Comparison of ENCODE assay signal across 8 mouse cellular contexts in genomic region chr6:116192809-116193311, GRCm38 (mm10). TPM values are rescaled to one million over a fixed set of nuclear protein-coding genes. Genes with fewer than 3 reads are reported as not detected.
DNase-seq lines count a peak whose midpoint lies in the region; ATAC-seq lines count a peak whose summit lies in the region.

No protein-coding gene starts in this region.

- H3K4me2 ChIP-seq in heart, embryonic 15.5 days = peak overlapping the region; percentile 89
- peak overlapping the region; percentile 81 for H3K4me2 ChIP-seq in embryonic facial prominence, embryonic 11.5 days (ENCODE audit: low read depth, low read length)
- H3K4me2 ChIP-seq in hindbrain, embryonic 16.5 days (ENCODE audit: low read length) = peak overlapping the region; percentile 85
- H3K4me2 ChIP-seq in stomach, embryonic 16.5 days (ENCODE audit: low read depth, low read length) = peak overlapping the region; percentile 83

- no peaks in the 10 kb centered on the region for H3K36me3 ChIP-seq in heart, embryonic 15.5 days
- H3K36me3 ChIP-seq in embryonic facial prominence, embryonic 11.5 days (replicated peaks; ENCODE audit: control insufficient read depth, insufficient read depth, low read depth, low read length) = no peaks in the 10 kb centered on the region
- no peaks in the 10 kb centered on the region for H3K36me3 ChIP-seq in hindbrain, embryonic 16.5 days (ENCODE audit: control insufficient read depth, insufficient read depth, low read length)
- no peaks in the 10 kb centered on the region for H3K36me3 ChIP-seq in stomach, embryonic 16.5 days (ENCODE audit: control insufficient read depth, insufficient read depth, low read length)

- H3K27me3 ChIP-seq in heart, embryonic 15.5 days = no peaks in the 10 kb centered on the region
- H3K27me3 ChIP-seq in embryonic facial prominence, embryonic 11.5 days (ENCODE audit: control insufficient read depth, insufficient read depth, low read length) = no peaks in the 10 kb centered on the region
- no peaks in the 10 kb centered on the region for H3K27me3 ChIP-seq in hindbrain, embryonic 16.5 days (replicated peaks; ENCODE audit: control insufficient read depth, insufficient read depth, low read length)
- H3K27me3 ChIP-seq in stomach, embryonic 16.5 days (ENCODE audit: control insufficient read depth, insufficient read depth, low read length) = no peaks in the 10 kb centered on the region

- H3K27ac ChIP-seq in heart, embryonic 15.5 days = peak overlapping the region; percentile 89
- H3K27ac ChIP-seq in embryonic facial prominence, embryonic 11.5 days (replicated peaks; ENCODE audit: low read depth, low read length) = no peak overlapping the region; the same call in 1 of the 2 replicates
- H3K27ac ChIP-seq in hindbrain, embryonic 16.5 days (ENCODE audit: low read depth, low read length) = peak overlapping the region; percentile 85
- peak overlapping the region; percentile 74 for H3K27ac ChIP-seq in stomach, embryonic 16.5 days (ENCODE audit: low read length)

- H3K4me1 ChIP-seq in heart, embryonic 15.5 days (replicated peaks) = peaks cover 29% of the 10 kb centered on the region
- H3K4me1 ChIP-seq in embryonic facial prominence, embryonic 11.5 days (ENCODE audit: control insufficient read depth, insufficient read depth, low read length) = no peaks in the 10 kb centered on the region
- peaks cover 21% of the 10 kb centered on the region for H3K4me1 ChIP-seq in hindbrain, embryonic 16.5 days (ENCODE audit: control insufficient read depth, insufficient read depth, low read depth, low read length)
- H3K4me1 ChIP-seq in stomach, embryonic 16.5 days (ENCODE audit: control insufficient read depth, insufficient read depth, low read length) = peaks cover 18% of the 10 kb centered on the region; the same call in 1 of the 2 replicates

- no peak for DNase-seq in heart, postnatal 14 days
- DNase-seq in ES-CJ7 (ENCODE audit: low read depth, low spot score) = peak; percentile 19
- DNase-seq in embryonic facial prominence, embryonic 11.5 days (ENCODE audit: low spot score) = peak; percentile 51
- DNase-seq in right cerebral cortex, postnatal 25 days = no peak

- H3K4me3 ChIP-seq in heart, embryonic 15.5 days = peak overlapping the region; percentile 92
- peak overlapping the region; percentile 77 for H3K4me3 ChIP-seq in embryonic facial prominence, embryonic 11.5 days (ENCODE audit: low read depth, low read length)
- H3K4me3 ChIP-seq in hindbrain, embryonic 16.5 days (ENCODE audit: low read length) = peak overlapping the region; percentile 85
- peak overlapping the region; percentile 83 for H3K4me3 ChIP-seq in stomach, embryonic 16.5 days (replicated peaks; ENCODE audit: low read length)

- peak overlapping the region; percentile 95 for H3K9ac ChIP-seq in heart, embryonic 15.5 days
- H3K9ac ChIP-seq in embryonic facial prominence, embryonic 11.5 days (replicated peaks; ENCODE audit: low read length) = peak overlapping the region; percentile 78
- peak overlapping the region; percentile 91 for H3K9ac ChIP-seq in hindbrain, embryonic 16.5 days (ENCODE audit: low read depth, low read length)
- peak overlapping the region; percentile 96 for H3K9ac ChIP-seq in stomach, embryonic 16.5 days (ENCODE audit: low read length)

- under 1% methylated on average over 50 of the region's 51 CpGs for WGBS in heart, embryonic 15.5 days
- under 1% methylated on average over 30 of the region's 51 CpGs for WGBS in embryonic facial prominence, embryonic 11.5 days
- WGBS in hindbrain, embryonic 16.5 days = under 1% methylated on average over 23 of the region's 51 CpGs
- WGBS in stomach, embryonic 16.5 days = under 1% methylated on average over 51 of the region's 51 CpGs

- intact Hi-C loops in heart, postnatal 14 days (cut with DNase I) = no loop called here

- peak; percentile 84 for ATAC-seq in heart, embryonic 15.5 days (replicated peaks; ENCODE audit: insufficient number of reproducible peaks, insufficient read depth, low FRiP score, low read depth)
- ATAC-seq in embryonic facial prominence, embryonic 11.5 days (replicated peaks; ENCODE audit: insufficient number of reproducible peaks, low FRiP score, low TSS enrichment, low read depth) = peak; percentile 83
- peak; percentile 90 for ATAC-seq in hindbrain, embryonic 16.5 days
- peak; percentile 22 for ATAC-seq in megakaryocyte, adult 5-6 weeks (ENCODE audit: poor library complexity, severe bottlenecking)
- peak; percentile 85 for ATAC-seq in stomach, embryonic 16.5 days (ENCODE audit: insufficient read depth, low FRiP score)

- H3K9me3 ChIP-seq in heart, embryonic 15.5 days (replicated peaks) = no peaks in the 10 kb centered on the region
- H3K9me3 ChIP-seq in embryonic facial prominence, embryonic 11.5 days (replicated peaks; ENCODE audit: control insufficient read depth, low read length) = no peaks in the 10 kb centered on the region
- no peaks in the 10 kb centered on the region for H3K9me3 ChIP-seq in hindbrain, embryonic 16.5 days (ENCODE audit: control insufficient read depth, low read length)
- H3K9me3 ChIP-seq in stomach, embryonic 16.5 days (replicated peaks; ENCODE audit: control insufficient read depth, low read length) = no peaks in the 10 kb centered on the region

RNA-seq across cellular contexts. Expression of gene Tmcc1, which starts 0.4 kb away (rescaled TPM):
- polyA plus RNA-seq in heart, embryonic 15.5 days (2015; fragmentation: Nextera tagmentation; extraction: Ambion mirVana) = 10.4 and 10.7 TPM in 2 replicates
- total RNA-seq in heart, postnatal 14 days (2021) = 10 to 100 TPM; 28.7 to 31.2 TPM
- polyA plus RNA-seq in embryonic facial prominence, embryonic 11.5 days (2014; fragmentation: Nextera tagmentation; extraction: Ambion mirVana) = 13.4 and 14.1 TPM in 2 replicates
- polyA plus RNA-seq in hindbrain, embryonic 16.5 days (2015; fragmentation: Nextera tagmentation; extraction: Ambion mirVana) = 23.4 TPM in 2 replicates
- total RNA-seq in megakaryocyte, adult 5-6 weeks (2015) = 72.5 and 79.8 TPM in 2 replicates
- total RNA-seq in megakaryocyte, adult 5-6 weeks (2017) = 99.8 and 113 TPM in 2 replicates
- 12.3 and 17.7 TPM in 2 replicates for polyA plus RNA-seq in stomach, embryonic 16.5 days (2015; fragmentation: Nextera tagmentation; extraction: Ambion mirVana)

RNA-seq across cellular contexts. Expression of gene Washc2, which starts 15.0 kb away (rescaled TPM):
- 30.1 and 34.2 TPM in 2 replicates for polyA plus RNA-seq in heart, embryonic 15.5 days (2015; fragmentation: Nextera tagmentation; extraction: Ambion mirVana)
- 10 to 100 TPM; 29.8 to 31.9 TPM for total RNA-seq in heart, postnatal 14 days (2021)
- 47.7 and 50.5 TPM in 2 replicates for polyA plus RNA-seq in embryonic facial prominence, embryonic 11.5 days (2014; fragmentation: Nextera tagmentation; extraction: Ambion mirVana)
- polyA plus RNA-seq in hindbrain, embryonic 16.5 days (2015; fragmentation: Nextera tagmentation; extraction: Ambion mirVana) = 62.5 and 66.1 TPM in 2 replicates
- total RNA-seq in megakaryocyte, adult 5-6 weeks (2015) = 58.3 and 67.1 TPM in 2 replicates
- total RNA-seq in megakaryocyte, adult 5-6 weeks (2017) = 105 and 120 TPM in 2 replicates
- 40.0 and 46.4 TPM in 2 replicates for polyA plus RNA-seq in stomach, embryonic 16.5 days (2015; fragmentation: Nextera tagmentation; extraction: Ambion mirVana)

Comparison
In these comparisons a context has a peak if more than half of its experiments do, and no peak if none do; other contexts are left out.
1. ATAC-seq: peak in every context shown above with its lines; median percentile 90 in hindbrain, embryonic 16.5 days; 85 in stomach, embryonic 16.5 days; 84 in heart, embryonic 15.5 days; 83 in embryonic facial prominence, embryonic 11.5 days; 22 in megakaryocyte, adult 5-6 weeks.
2. DNase-seq: peak in ES-CJ7 (single experiment) and embryonic facial prominence, embryonic 11.5 days (single experiment); none in heart, postnatal 14 days (0 of 2) and right cerebral cortex, postnatal 25 days (single experiment).
3. Peak in every context shown above with its lines, with median percentiles within 50 percentile points of each other: H3K4me2 ChIP-seq, H3K4me3 ChIP-seq and H3K9ac ChIP-seq.